Mouse (Mus musculus): ENCODE results near the gene Slc22a23.

Slc22a23 gene

GRCm38 (mm10) chr13:34131011-34131707 is 213.8 kb downstream of the Slc22a23 start:
- peak; percentile 44 to 50 for DNase-seq

- peak; percentile 57 to 60 for DNase-seq
These were observed 214.7 kb downstream of the Slc22a23 start, which contains the start of gene Tubb2b for GRCm38 (mm10) chr13:34130226-34130731. Gene Tubb2b, minus strand, starts transcription at chr13:34130466.

- peak; percentile 57 to 58 for DNase-seq
These were observed 215.3 kb downstream of the Slc22a23 start for GRCm38 (mm10) chr13:34129485-34130225.

Data from B cell, adult 2 months (primary cell).